Mouse (Mus musculus) cerebellum, postnatal 14 days (tissue): ENCODE data around the gene Heatr4.
"Not testable (repeated sequence)": the region's sequence is repeated elsewhere in the genome, so short reads cannot be mapped to it uniquely, and the experiment has no call there.

Experiments used
- DNase-seq, 2 experiments: peaks; one replicate each; pipeline ENCODE4 v3.0.0; 2021; ENCODE audit warnings: mixed read lengths in 2 of 2

The Heatr4 gene

DNA sequence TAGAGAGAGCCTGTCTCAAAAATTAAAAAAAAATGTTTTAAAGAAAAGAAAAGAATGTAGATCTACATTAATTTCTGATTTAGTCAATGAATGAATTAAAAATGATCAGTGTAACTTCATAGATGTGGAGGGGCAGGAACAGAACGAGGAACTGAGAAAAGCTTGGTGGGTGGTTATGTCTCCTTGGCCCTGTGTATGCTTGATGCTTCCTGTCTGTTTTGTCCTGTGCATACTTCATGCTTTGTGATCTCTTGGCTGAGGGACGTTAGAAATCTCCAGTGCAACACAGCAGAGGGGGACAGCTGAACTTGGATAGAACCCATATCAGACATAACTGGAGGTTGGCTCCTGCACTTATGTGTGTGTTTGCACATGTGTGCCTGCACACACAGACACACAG, 12.6 kb upstream of the Heatr4 start:
- no peak for DNase-seq

DNA sequence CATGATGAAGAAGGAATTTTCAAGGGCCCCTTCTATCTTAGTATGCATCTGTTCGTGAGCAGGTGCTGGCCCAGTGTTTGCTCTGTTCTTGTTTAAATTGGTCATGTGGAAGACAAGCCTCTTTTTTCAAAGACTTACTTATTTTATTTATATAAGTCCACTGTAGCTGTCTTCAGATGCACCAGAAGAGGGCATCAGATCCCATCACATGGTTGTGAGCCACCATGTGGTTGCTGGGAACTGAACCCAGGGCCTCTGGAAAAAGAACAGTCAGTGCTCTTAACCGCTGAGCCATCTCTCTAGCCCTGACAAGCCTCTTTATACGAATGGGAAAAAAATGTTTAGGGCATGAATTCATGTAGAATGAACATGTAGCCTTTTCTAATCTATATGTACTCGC, 4.7 kb upstream of the Heatr4 start:
- DNase-seq = no peak

DNA sequence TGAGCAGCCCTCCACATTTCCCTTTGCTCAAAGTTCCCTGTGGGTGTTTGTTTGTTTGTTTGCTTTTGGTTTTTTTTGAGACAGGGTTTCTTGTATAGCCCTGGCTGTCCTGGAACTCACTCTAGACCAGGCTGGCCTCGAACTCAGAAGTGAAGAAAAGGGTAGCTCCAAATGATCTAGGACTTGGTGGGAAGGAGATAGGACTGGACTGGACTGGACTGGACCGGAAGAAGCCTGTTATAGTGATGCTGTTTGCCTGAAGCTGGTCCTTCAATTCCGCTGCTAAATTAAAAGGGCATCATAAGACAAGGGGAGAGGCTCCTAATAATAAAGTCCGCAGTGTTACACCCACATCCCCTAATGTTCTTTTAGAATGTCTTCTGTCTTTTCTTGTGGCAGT, 3.8 kb upstream of the Heatr4 start:
- no peak for DNase-seq

DNA sequence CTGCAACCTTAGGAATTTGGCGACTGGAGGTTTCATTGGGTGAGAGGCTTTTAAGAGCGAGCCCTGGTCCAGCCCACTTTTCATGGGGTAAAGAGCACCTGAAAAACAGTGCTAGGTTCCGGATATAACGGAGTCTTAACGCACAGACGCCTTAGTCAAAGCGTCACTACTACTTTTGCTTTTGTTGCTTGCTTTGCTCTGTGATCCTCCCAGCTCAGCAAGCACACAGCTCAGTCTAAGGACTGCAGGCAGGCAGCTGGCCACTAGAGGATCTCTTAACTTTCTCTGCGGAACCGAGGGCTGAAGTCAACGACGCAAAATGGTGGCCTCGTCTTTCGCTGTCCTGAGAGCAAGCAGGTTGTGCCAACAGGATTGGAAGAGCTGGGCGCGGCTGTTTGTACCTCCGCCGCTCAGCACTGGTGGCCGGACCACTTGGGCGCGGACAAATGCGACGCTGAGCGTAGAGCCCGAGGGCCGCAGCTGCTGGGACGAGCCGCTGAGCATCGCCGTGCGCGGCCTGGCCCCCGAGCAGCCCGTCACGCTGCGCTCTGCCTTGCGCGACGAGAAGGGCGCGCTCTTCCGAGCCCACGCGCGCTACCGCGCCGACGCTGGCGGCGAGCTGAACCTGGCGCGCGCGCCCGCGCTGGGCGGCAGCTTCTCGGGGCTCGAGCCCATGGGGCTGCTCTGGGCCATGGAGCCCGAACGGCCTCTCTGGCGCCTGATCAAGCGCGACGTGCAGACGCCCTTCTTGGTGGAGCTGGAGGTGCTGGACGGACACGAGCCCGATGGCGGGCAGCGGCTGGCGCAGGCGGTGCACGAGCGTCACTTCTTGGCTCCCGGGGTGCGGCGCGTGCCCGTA, 3.2 kb upstream of the Heatr4 start, which contains the start of gene Acot2:
Gene Acot2 (plus strand): TSS at position 279 of the 859 bp plus-strand sequence.
- peak; percentile 83 to 84 for DNase-seq

- no peak for DNase-seq
Measured at GRCm38 (mm10) chr12:83987242-83987582, 2.6 kb upstream of the Heatr4 start.

DNA sequence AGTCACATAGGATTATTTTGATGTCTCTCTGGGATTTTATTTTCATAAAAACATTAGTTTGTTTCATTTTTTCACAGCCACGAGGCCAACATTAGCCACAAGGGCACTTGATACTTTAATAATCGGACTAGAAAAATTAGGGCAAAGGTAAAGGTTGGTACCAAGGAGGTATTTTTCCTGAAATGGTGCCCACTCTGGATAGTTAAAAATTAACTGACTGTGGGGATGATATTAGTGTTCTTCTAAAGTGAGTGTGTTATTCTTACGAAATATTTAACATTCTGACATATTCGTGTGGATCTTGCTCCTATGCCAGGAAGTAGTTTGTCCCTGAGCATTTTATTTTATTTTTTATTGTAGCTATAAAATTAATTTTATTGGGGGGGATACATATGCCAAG, 3.0 kb downstream of the Heatr4 start:
- no peak for DNase-seq

DNA sequence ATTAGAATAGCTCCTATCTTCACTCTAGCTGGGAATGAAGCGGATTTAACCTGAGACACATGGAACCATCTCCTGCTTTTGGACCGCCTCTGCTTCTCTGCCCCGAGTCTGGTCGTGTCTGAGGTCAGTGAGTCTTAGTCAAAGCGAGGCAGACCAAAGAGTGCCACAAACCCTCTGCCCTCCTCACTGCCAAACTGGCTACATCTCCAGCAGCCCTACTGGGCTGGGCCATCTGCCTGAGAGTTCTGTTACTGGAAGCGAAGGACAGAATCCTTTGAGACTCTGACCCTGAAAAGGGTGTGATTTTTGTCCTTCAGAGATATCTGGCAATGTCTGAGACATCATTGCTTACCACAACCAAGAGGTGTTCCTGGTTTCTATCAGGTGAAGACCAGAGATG, 5.8 kb downstream of the Heatr4 start:
- peak; percentile 83 to 86 for DNase-seq

DNA sequence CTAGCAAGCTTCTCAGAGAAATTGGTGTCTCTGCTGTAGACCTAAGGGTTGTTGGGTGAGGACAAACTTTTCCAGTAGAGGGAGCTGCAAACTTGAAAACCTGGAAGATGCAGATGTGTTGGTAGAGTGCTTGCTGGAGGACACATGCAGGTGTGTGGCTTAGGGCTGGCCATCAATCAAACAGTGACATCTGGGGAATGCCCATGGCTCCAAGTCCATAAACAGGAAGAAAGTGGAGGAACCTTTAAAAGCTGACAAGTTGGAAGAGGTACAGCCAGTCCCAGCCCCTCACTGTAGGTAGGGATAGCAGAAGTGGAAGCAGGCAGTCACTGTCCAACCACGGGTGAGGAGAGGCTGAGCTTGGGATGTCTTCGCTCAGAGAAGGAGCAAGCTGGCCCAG, 12.5 kb downstream of the Heatr4 start:
- DNase-seq = no peak

- DNase-seq = no peak
Measured at GRCm38 (mm10) chr12:83965235-83965634, 19.4 kb downstream of the Heatr4 start.

- no peak for DNase-seq
Measured at GRCm38 (mm10) chr12:83958278-83958677, 26.4 kb downstream of the Heatr4 start.

DNA sequence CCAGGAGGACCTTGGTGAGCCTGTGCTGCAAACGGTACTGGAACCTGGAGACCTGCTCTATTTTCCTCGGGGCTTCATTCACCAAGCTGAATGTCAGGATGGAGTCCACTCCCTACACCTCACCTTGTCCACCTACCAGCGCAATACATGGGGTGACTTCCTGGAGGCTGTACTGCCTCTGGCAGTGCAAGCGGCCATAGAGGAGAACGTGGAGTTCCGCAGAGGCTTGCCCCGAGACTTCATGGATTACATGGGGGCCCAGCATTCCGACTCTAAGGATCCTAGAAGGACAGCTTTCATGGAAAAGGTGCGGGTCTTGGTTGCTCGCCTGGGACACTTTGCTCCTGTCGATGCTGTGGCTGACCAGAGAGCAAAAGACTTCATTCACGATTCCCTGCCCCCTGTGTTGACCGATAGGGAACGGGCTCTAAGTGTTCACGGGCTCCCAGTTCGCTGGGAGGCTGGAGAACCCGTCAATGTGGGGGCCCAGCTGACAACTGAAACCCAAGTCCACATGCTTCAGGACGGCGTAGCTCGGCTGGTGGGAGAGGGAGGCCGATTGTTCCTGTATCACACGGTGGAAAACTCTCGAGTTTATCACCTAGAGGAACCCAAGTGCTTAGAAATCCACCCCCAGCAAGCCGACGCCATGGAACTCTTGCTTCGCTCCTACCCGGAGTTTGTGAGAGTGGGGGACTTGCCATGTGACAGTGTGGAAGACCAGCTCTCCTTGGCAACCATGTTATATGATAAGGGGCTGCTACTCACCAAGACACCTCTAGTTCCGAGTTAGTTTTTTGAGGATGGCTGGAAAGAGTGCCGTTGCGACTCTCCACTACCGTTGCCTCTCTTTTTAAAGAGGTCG, 32.7 kb downstream of the Heatr4 start:
- no peak for DNase-seq

DNA sequence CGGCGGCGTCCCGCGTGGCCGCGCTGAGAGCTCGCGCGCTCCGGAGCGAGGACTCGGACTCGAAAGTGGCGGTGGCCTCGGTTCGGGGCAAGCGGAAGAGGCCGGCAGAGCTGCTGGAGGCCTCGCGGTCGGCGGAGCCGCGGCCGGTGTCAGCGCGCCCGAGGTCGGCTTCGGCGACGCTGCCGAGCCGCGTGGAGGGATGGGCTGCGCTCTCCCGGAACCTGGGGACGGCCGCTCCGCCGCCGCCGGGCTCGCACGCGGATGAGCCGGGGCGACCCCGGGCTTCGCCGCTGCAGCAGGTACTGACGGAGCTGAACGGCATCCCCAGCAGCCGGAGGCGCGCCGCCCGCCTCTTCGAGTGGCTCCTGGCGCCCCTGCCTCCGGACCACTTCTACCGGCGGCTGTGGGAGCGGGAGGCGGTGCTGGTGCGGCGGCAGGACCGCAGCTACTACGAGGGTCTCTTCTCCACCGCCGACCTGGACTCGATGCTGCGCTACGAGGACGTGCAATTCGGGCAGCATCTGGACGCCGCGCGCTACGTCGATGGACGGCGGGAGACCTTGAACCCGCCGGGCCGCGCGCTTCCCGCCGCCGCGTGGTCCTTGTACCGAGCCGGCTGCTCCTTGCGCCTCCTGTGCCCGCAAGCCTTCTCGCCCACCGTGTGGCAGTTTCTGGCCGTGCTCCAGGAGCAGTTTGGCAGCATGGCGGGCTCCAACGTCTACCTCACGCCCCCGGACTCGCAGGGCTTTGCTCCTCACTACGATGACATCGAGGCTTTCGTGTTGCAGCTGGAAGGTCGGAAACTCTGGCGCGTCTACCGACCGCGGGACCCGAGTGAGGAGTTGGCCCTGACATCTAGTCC, 33.6 kb downstream of the Heatr4 start:
- DNase-seq = peak; percentile 72 to 82

GRCm38 (mm10) chr12:83950493-83950839, 34.2 kb downstream of the Heatr4 start, which contains the start of gene Riox1:
Gene Riox1 (plus strand): TSS chr12:83950608.
- peak; percentile 86 for DNase-seq

DNA sequence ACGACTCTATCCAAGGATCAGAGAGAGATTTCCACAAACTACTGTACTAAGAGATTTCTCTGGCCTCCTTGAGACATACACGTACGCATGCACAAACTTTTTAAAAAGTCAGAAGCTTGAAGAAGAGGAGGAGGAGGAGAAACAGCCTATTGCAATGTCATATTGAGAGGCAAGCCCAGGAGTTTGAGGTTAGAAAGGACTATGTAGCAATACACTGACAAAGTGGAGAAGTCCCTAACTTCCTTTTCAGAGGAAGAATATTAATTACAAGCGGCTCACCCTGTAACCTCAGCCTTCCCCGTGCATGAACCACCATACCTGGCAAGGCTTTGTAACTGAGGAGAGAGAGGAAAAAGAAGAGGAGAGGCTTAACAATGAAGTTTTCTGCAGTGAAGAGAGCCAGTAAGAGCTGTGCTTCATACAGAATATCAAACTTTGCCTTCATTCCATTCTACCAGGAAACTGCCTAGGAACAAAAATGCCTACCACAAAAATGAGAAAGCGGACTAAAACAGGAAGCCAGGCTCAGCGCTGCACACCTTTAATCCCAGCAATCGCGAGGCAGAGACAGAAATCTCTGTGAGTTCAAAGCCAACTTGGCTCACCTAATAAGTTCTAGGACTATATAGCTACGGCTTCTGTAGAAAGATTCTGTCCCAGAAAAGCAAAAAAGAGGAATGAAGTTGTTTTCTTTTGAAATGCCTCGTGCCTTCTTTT, 34.7 kb downstream of the Heatr4 start:
- no peak for DNase-seq

GRCm38 (mm10) chr12:83949043-83949442, 35.6 kb downstream of the Heatr4 start:
- no peak for DNase-seq

DNA sequence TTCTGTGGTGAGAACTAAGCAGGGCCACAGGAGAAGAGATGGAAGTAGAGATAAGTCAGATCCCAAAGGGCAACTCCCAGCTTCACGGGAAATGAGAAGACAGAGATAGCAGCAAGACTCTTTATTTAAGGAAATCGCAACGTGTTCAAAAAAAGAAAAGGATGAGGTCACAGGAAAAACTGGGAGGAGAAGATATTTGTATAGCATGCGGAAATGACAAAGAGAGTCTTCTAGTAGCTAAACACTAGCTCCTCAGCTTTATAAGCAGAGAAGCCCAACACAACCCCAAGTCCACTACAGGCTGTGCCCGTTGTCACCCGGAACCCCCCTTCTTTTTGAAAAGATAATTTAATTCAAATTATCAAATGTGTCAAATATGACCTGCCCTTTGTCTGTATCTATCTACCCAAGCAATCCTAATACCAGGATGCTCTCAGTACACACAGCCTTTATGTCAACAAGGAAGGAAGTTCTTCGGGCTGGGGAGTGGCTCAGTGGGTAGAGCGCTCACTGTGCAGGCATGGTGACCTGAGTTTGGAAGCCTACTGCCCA, 37.3 kb downstream of the Heatr4 start:
- DNase-seq = no peak

DNA sequence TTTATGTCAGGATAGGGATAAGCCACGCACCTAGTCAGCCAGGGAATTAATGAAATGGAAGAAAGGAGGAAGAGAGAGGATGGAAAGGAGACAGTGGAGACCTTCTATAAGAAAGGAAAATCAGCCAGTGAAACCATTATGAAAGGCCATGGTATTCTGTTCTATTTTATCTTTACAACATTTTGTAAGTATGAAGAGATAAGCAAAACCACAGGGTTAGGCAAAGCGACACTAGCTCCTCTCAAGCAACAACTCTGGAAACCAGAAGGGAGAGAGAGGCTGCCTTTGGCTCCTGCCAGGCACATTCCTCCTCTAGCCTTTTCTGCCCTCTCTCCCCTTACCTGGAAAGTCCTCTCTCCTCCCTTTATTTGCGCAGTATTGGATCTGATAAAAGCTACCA, 42.7 kb downstream of the Heatr4 start:
- DNase-seq = no peak

- DNase-seq = no peak
Measured at GRCm38 (mm10) chr12:83940031-83940430, 44.6 kb downstream of the Heatr4 start.

GRCm38 (mm10) chr12:83939332-83939731, 45.3 kb downstream of the Heatr4 start:
- DNase-seq = no peak

DNA sequence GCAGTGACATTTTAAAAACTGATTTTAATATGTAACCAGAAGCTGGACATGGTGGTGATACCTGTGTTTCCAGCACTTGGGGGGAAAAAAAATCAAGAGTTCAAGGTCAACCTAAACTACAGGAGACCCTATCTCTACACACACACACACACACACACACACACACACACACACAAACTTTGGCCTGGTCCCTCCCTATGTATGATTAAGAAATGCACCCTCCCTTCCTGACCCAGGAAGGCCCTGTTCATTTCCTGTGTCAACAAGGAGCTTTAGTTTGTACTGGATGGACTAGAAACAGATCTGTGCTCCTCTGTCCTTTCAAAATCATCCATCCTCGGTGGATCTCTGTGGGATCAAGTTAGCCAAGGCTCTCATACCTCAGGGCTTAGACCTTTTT, 46.1 kb downstream of the Heatr4 start:
- not testable (repeated sequence) for DNase-seq

GRCm38 (mm10) chr12:83937600-83937999, 47.1 kb downstream of the Heatr4 start:
- DNase-seq = no peak
